Mouse (Mus musculus): ENCODE measurements around the gene Rdh11.

The Rdh11 gene

DNA sequence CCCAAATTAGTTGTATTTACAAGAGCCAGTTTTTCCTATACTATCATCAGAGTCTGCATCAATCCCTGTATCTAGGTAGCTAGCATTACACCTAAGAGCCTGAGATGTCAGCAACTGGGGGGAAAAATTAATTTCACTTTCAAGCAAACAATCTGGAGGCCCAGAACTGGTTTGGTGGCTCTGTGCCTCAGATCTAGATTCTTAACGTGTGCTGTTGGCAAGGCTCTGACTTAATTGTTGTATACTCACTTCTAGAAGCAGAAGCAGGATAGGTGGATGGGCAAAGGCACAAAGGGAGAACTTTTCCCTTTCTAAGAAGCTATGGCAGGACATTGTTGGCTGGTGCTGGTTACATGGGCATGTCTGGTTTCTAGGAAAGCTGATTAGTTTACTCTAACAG, 52.7 kb downstream of the Rdh11 start:
- no peak for DNase-seq (ENCODE audit: low spot score)

DNA sequence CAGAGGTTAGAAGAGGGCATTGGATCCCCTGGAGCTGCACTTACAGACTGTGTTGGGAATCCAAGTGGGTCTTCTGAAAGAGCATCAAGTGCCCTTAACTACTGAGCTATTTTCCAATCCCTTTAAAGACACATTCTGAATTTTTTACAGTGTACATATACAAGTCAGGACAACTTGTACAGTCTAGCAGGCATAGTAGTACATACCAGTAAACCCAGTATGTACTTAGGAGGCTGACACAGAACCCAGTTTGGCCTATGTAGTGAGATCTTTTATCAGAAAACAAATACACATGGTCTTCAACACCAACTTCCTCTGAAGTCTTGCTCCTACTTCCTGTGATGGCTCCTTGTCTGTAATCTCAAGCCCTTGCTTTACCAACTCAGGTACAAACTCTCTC, 53.1 kb downstream of the Rdh11 start:
- no peak for DNase-seq (ENCODE audit: low spot score)

DNA sequence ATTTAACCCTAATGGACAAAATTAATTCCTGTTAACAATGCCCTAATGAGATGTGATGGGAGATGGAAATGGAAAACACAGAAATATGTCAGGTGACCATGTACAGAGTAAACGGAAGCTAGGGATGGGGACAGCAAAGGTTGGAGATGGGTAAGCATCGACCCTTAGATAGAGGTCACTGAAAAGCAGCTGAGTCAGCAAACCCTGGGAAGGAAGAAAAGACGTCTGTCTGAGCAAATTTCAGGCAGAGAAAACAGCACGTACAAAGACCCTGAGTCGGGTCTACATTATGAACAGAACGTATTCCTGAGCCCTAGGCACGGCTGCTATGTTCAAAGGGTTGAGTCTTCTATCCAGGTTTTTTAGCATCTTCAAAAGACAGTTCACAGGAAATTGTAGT, 55.1 kb downstream of the Rdh11 start:
- no peak for DNase-seq (ENCODE audit: low spot score)

DNA sequence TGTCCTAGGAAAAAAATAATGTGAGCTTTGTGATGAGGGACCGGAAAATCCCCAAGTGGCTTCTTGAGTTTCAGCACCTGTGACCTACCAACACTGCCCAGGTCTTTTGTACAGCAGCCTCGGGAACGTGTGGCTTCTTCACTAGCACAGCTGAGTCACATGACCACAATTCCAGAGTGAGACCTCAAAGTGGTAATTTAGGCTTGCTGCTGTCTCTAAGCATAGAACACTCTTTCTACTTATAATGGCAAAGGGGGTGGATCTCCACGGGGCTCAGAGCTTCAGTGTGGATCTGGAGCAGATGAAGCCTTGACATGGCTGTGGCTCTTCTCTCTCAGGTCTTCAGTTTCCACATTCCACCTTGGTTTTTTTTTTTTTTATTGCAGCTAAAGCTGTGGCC, 57.0 kb downstream of the Rdh11 start:
- no peak for DNase-seq (ENCODE audit: low spot score)

DNA sequence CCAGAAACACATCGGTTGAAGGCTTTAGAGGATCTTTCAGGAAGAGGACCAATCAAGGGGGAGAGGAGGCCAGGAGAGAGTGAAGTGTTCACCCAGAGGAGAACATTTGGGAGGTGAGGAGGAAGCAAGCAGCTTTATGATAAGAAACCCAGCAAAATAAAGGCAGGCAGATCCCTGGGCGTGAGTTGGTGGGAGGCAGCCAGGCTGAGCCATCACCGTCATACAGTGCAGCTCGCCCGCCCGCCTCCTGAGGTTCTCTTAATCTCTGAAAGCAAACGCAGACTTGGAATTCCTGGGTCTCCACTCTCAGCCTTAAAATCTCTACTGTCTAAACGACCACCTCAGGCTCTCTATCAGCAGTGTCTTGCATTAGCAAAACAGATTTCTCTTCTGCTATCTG, 57.4 kb downstream of the Rdh11 start:
- no peak for DNase-seq (ENCODE audit: low spot score)

DNA sequence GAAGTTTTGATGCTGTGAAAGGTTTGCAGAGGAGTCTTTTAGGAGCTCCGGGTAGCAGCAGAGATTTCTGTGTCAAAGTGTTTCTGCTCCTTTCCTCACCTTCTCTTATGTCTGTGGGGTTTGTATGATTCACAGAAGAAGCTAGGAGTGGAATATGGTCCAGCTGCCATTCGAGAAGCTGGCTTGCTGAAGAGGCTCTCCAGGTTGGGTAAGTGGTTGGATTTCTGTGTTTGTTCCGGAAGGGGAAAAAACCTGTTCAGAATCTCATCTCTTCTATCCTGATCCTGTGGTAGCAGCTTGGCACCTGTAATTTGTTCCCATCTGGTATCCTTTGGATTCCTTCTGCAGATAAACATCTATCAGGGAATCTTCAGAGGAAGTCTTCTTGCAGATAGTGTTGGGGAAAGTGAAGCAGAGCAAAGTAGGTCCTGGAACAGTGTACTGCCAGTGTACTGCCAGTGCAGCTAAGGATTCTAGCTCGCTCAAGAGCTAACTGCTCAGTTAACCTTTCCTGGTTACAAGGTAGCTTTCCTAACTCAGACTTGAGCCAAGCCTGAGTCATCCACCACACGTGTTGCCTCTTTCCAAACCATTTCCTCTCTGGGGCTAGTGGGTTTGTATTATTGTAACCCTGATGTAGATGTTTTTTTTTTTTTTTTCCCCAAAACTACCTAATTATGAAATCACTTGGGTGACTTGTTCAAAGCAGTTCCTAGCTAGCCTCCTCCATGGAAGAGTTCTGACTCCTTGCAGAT, 60.2 kb downstream of the Rdh11 start:
- DNase-seq (ENCODE audit: low spot score): no peak

DNA sequence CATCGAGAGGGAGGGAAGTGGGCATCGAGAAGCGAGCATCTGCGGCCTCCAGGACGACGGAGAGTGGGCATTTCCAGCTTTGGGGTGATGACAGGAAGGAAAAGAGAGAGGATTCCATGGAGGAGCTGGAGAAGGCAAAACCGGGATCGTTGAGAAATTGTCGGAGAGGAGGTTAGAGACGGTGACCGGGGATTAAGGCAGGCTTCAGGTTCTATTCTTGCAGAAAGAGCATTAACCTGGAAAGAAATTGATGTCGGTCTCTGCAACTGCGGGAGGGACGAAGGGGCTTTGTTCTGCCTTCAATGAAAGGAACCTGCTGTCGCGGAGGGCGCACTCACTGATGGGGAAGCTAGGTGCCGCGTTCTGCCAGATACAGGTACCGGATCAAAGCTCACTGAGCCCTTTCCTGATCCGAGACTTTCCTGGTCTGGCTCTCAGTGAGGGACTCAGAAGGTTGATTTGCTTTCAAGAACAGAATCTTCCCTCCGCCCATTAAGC, 60.9 kb downstream of the Rdh11 start:
- DNase-seq (ENCODE audit: low spot score): no peak

DNA sequence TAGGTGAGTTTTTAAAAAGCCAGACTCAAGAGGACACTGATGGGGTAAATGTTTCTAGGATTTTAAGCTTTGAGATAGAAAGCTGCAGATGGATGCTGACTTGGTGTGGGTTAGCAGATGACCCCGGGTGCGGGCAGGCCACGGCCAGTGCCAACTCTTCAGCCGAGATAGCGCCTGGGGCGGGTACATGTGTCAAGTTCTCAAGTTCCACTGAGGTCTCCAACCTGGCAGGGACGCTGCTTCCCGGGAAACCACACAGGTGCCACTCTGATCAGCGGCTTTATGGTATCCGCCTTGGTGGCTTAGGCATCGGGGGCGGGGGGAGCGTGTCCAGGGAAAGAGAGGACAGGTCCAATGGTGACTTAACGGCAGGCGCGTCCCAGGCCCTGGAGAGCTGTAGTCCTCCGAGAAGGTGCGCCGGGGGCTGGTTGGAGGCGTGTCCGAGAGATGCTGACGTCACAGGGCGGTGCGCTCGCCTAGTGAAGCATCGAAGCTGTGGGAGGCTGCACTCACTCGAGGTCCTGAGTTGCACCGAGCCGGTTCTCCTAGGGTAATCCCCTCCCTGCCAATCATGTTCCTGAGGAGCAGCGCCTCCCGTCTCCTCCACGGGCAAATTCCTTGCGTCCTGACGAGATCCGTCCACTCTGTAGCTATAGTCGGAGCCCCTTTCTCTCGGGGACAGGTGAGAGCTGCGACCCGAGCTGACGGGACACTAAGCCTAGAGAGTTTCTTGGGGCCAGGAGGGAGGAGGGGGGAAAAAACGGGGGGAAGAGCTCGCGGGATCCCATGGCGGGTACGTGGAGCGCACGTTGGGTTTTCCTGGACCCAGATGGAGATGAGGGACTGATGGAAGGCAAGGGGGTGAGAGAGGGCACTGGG, 61.6 kb downstream of the Rdh11 start, which contains the start of gene Arg2:
Gene Arg2 (plus strand): TSS at position 479 of the 879 bp plus-strand sequence.
- DNase-seq (ENCODE audit: low spot score): peak; percentile 65

Data from ovary, postnatal 36 days (tissue).